Mouse (Mus musculus): ENCODE results near the gene Fgd4.

- no peak for TF ChIP-seq GATA1 (IDR thresholded peaks at IDR 0.05; ENCODE audit: low read length)
- TF ChIP-seq TAL1 (IDR thresholded peaks at IDR 0.05; ENCODE audit: low read length), result no peak
Measured at GRCm38 (mm10) chr16:16596582-16596981, 3.8 kb downstream of the Fgd4 start.
